Mouse (Mus musculus) urinary bladder, postnatal 10 days (tissue): ENCODE measurements around the gene Cops4.

Experiments
- DNase-seq: peaks from one replicate; pipeline ENCODE4 v3.0.0; 2022; ENCODE audit warnings: low spot score

The Cops4 gene

DNA sequence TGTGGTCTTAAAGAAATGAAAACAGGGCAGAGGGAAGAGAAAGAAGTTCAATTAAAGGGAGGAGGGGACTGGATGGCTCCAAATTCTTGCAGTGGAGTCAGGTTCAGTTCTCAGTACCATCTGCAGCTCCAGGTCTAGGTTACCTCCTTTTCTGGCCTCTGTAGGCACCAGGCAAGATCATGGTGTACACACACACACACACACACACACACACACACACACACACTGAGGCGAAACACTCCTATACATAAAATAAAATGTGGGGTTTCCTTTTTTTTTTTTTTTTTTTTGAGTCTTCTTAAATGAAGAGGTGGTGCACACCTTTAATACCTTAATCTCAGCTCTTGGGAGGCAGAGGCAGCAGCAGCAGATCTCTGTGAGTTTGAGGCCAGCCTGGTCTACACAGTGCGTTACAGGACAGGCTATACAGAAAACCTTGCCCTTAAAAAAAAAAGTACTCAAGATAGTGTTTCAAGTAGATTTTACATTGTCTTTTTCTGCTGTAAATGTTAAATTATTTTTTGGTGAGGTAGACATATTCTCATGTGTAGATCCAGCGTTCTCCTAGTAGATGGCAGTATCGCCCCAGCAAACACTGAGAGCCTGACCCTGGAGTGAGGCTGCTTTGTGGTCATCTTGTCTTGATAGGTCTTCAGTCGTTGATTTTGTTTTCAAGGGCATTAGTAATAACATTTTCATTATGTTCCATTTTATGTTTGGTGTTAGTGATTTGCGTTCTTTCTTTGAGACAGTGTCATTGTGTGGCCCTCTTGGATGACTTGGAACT, 28.4 kb downstream of the Cops4 start:
- DNase-seq, result no peak

DNA sequence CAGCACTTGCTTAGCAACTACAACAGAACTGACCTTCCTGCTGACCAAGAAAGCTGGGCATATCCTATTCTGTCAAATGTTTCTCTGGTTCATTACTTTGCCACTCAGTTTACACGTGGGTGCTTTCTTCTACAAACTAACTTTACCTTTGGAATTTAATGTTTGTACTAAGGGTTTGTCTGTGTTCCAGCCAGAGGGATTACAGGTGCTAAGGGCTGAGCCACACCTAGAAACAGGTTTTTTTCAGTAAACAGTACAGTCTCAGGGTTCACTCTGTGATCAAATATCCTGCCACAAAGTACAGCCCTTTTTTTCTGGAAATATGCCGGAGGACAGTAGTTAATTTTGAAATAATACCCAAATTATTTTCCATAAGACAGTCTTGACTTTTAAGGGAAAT, 30.1 kb downstream of the Cops4 start:
- DNase-seq, result no peak

DNA sequence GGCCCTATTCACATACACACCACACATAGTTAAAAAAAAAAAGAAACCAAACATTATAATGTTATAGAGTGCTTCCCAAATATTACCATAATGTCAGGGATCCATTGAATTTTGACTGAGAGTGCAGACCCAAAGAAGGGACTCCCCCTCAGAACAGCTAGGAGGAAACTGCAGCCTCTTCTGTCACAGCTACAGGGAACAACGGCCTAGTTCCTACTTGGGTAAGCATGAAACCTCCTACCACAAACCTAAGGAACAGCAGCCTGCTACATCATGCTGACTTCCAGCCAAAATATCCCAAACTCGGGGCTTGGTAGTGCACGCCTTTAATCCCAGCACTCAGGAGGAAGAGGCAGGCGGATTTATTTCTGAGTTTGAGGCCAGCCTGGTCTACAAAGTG, 31.2 kb downstream of the Cops4 start:
- DNase-seq, result no peak

DNA sequence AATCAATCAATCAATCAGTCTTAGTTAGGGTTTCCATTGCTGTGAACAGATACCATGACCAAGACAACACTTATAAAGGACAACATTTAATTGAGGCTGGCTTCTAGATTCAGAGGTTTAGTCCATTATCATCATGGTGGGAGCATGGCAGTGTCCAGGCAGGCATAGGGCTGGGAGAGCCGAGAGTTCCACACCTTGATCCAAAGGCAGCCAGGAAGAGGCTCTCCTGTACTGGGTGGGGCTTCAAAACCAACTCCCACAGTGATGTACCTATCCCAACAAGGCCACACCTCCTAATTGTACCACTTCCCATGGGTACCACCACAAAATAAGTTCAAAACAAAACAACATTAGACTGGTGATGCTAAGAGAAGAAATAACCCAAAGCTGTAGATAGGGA, 32.0 kb downstream of the Cops4 start:
- no peak for DNase-seq

DNA sequence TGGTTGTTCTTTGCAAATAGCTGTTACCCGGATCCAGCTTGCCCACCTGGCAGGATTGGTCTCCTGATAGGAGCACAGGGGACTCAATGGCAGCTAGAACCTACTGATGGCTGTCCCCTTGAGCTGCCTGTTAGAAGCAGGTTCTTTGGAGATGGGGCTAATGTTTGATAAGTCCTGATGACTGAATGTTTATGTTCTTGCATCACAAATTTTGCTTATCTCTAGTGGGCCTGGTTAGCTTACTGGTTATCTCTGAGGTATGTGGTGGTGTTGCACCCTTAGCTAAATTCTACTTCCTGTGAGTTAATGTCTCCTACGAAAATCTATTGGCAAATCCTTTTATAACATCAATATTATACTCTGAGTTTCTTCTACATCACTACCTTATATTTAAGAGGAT, 33.8 kb downstream of the Cops4 start:
- DNase-seq, result no peak

DNA sequence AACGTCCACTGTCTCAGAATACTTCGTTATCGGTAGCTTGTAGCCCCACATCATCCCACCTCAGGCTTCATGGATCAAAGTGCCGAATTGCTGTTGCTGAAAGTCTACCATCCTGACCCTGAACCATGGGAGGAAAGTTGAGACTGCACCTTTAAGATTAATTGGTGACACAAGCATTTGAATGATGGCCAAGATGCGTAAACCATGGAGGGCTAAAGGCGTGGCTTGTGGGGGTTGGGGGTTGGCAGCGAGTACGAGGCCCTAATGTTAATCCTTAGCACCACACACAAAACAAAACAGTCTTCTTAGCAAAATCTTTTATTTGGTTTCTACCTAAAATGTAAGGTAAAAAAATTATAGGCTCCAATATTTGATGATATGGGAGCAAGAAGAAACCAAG, 35.3 kb downstream of the Cops4 start:
- no peak for DNase-seq

DNA sequence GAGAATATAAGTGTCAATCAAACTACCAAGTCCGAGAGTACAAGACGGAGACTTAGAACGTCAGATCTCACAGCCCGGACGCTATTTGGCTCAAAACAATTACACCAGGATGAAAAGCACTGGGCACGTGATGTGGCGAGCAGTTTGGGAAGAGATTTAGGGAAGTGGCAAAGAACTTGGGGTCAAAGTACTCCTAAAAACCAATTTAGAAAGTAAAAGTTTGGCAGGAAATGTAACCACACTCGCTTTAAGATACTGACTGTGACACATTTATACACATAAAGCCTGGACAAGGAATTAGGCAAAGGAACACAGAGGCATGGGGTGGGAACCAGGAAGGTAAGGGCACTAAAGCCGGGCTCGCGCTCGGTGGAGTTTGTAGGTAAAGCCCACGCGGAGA, 38.9 kb downstream of the Cops4 start:
- DNase-seq, result no peak

DNA sequence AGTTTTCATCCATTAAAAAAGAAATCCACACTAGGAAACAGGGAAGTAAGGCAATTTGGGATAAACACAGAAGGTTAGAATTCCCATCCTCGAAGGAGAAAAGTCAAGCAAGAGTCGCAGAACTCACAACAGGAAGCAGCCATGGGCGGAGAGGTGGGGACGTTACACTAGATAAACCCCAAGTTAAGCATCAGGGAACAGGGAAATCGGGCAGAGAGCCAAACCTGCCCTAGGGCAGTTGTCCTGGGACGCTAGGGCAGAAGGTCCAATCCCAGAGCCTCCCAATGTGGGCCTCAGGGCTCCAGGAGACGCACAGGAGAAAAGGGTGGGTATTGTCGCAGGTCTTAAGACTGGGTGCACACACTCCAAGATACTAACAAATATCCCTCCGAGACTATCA, 39.4 kb downstream of the Cops4 start:
- no peak for DNase-seq

DNA sequence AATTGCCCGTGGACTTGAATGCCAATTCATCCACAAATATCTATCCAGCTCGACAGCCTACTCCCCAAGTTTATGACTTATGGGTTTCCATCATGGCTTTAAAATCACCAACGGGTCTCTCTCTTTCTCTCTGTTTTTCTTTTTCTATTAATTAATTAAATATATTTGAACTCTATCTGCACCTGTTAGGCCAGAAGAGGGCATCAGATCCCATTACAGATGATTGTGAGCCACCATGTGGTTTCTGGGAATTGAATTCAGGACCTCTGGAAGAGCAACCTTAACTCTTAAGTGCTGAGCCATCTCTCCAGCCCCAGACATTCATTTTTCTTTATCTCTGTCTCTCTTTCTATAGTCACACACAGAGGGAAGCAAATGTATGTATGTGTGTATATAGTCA, 40.7 kb downstream of the Cops4 start:
- DNase-seq, result no peak

DNA sequence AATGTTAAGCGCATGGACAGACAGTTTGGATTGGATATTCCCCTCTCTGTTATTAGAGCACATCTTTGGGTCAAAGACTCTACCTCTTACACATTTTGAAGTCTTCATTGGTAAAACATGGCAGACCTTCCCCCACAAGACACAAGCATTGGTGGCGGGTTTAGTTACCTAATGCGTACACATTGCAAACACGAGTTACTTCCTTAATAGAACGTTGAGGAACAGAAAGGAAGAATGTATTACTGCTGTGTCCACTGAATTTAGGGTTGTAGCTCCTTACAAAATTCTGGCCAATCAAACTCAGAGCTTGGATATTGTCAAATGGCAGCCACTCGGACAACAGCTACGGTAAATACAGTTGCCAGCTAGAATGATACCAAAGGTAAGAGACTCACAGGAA, 41.2 kb downstream of the Cops4 start:
- DNase-seq, result no peak

DNA sequence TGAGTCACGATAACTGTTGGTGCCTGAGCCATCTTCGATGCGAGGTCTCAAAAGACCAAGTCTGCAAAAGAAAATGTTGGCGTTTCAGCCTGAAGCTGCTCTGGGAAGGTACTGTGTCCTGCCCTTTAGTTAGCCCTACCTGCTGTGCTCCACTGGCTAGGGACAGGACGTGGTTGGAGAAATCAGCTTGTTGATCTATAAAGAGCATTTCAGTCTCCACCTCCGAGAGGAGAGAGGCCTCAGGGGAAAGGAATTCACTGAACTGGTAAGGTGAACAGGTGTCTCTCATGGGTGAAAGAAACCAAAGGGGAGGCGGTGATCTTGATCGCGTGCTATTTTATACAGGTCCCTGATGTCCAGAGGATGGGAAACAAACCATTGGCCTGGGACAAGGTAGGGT, 44.6 kb downstream of the Cops4 start:
- DNase-seq, result no peak

DNA sequence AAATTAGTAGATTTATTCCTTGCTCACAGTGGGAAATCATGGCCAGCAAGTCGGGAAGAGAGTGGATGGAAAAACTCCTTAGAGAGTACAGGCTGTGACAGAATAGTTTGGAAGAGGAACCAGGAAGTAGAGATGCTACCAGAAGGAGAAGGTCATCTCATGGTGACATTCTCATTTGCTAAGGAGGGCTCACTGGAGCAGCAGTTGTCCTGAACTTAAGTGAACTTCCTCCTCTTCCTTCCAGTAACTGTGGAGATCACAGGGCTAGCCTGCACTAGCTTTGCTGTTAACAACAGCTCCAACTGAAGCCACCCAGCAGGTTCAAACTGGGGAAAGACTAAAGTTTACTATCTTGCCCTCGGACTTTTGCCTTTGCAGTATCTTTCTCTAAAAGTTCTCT, 48.7 kb downstream of the Cops4 start:
- no peak for DNase-seq

DNA sequence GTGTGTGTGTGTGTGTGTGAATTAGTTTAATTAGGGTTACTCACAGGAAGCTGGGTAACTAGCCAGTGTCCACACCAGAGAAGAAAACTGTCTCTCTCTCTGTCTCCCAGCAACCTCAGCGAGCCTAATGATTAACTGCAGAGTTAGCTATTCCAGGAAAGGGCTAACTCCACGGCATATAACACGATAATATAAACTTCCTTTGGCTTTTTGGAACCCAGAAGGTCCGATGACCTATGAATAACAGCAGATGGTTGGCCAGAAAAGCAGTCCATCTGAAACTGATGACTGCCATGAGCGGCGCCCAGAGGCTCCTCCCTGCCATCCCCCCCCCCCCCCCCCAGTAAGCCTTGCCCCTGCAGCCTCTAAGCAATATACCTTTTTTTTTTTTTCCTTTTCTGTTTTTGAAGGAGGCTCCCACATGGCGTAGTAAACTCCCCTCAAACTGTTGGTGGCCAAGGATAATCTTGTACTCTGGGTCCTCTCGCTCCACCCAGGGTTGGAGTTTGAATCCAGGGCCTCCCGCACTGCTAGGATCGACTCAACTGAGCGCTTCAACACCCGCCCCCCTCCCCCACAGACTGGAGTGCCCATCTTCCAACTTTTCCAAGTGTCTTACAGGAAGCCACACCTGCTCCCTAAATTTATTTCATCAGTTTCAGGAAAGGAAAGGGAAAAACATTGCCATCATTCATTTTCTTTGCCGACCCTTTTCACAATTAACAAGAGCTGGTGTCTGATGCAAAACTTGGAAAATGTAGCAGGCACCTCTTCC, 49.3 kb downstream of the Cops4 start:
- DNase-seq, result no peak

DNA sequence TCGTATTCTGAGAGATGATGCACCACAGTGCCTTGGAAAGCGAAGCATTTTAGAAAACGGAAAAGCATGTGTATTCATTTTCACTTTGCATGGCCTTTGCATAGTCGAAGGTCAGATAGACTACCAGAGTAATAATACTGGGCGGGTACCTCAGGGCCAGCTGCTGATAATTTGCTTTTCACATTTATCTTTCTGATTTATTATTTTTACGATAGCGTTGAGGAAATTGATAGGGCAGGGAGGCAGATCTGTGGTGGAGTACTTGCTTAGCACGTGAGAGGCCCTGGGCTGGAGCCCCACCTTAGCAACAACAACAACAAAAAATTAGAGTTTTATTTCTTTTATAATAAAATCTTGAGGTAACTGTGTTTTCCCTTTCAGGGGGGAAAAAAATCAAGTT, 50.1 kb downstream of the Cops4 start:
- no peak for DNase-seq

DNA sequence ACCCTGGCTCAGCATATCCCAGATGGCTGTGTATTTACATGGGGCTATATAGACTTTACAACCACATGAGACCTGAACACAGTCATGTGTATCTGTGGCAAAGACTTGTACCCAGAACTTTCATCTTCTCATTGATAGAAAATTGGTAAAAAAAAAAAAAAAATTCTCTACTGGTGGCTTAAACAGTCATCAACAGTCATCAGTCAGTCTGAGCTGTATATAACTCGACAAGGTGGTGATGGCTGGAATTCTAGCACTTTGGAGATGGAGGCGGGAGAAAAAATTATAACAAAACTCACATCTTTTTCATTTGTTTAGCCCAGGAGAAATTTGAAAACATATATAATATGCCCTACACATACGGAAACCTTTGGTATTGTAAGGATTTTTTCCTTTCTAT, 50.7 kb downstream of the Cops4 start:
- DNase-seq, result no peak

DNA sequence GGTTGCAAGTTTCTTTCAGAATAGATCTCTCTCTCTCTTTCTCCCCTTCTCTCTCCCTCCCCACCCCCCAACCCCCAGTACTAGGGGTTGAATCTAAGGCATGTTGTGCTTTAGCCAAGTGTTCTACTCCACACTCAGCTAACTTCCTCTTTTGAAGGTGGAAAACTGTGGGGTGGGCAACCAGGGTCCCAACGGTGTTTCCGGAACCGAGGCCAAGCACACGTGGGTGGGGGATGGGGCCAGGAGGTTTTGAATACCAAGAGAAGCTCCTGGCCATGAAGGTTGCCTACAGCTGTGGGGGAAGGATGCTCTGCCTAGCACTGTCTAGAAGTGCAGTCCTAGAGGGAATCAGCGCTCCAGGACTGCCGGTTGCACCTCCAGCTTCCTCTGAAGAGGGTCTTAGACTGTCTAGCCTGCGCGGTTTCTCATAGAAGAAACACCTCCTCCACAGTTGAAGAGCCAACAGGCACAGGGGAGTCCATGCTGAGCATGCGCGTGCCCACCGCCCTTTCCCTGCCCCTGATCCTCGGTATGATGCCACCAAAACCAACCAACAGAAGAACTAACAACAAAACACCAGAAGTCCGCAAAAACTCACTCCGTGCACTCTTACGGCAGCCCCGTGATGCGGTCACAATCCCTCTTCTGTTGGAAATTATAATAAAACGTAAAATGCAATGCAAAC, 51.3 kb downstream of the Cops4 start:
- DNase-seq, result no peak

DNA sequence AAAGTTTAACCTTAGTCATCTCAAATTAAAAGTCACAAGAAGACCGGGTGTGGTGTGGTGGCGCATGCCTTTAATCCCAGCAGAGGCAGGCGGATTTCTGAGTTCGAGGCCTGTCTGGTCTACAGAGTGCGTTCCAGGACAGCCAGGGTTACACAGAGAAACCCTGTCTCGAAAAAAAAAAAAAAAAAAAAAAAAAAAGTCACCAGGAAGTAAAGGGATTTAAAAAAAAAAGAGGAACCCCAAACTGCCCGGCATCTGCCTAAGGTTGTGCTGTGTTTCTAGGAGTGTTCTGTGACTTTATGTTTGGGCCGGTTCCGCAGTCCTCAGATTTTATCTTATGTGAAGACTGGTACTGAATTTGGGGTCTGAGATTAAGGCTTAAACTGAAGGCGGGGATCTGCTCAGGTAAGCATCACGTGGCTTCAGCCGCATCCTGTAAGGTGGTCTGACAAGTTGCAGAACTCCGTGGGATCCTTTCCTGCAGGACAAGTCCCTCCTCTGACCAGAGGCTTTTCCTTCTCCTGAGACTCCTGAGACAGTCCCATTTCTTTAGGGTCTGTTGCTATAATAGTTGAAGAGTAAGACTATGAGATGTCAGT, 52.0 kb downstream of the Cops4 start:
- DNase-seq, result no peak

DNA sequence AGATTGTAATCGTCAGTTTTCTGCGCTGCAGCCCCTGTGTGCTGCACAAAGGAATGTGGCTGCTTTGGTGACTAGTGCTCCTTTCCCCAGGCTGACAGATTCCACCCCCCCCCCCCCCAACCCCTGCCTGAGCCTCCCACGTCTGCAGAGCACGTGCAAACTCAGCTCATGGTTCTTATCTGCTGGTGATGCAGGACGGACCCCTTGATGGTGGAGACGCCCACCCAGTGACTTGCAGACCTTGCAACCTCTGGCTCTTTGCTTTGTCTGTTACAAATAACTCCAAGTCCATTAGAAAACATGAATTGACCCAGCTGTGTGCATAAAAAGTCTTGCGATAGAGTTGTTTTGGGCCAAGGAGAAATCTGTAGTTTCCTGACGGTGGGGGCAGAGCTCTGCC, 52.6 kb downstream of the Cops4 start:
- DNase-seq, result no peak

DNA sequence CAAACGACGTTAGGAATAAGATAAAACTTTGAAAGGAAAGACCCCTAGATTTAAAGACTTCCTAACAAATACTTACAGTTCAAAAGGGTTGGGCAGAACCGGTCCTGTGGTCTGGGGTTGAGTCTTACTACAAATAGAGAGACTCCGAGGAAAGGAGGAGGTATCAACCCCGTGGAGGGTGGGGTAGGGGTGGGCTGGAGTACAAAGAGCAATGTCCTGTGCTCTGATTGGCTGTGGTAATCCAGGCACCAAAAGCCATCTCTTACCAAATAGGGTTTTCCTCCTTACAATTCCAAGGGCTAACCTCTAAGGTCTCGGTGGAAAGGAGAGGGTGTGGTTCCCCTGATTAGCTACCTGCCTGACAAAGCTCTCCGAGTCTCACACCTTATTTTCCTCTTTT, 54.0 kb downstream of the Cops4 start, which contains the start of gene Plac8:
Gene Plac8 (minus strand): TSS at position 177 of the 400 bp plus-strand sequence.
- DNase-seq, result no peak

DNA sequence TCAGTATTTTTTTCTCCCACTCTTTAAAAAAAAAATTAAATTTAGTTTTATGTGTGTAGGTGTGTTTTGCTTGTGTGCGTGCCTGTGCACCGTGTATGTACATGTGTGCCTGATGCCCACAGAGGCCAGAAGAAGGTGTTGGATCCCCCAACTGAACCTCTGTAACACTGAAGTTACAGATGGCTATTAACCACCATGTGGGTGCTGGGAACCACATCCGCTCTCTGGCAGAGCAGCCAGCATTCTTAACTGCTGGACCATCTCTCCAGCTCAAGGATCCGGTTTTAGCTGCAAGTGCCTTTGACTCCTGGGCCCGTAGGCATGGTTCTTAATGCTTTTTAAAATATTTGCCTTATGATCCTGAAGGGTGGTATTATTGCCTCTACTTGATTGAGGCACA, 55.1 kb downstream of the Cops4 start:
- no peak for DNase-seq

DNA sequence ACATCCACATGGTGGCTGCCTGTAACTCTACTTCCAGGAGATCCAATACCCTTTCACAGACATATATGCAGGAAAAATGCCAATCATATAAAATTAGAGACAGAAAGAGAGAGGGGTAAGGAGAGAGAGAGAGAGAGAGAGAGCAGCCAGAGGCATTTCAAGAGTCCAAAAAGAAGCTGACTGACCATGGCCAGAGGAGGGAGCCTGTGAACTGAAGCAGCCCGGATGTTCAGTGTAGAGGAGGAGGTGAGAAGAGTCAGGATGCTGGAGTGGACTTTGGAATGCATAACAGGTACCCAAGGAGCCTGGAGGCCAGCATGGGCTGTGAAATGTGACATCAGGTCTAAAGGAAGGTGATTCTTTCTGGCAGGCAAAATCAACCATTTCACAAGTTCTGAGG, 56.7 kb downstream of the Cops4 start:
- no peak for DNase-seq

DNA sequence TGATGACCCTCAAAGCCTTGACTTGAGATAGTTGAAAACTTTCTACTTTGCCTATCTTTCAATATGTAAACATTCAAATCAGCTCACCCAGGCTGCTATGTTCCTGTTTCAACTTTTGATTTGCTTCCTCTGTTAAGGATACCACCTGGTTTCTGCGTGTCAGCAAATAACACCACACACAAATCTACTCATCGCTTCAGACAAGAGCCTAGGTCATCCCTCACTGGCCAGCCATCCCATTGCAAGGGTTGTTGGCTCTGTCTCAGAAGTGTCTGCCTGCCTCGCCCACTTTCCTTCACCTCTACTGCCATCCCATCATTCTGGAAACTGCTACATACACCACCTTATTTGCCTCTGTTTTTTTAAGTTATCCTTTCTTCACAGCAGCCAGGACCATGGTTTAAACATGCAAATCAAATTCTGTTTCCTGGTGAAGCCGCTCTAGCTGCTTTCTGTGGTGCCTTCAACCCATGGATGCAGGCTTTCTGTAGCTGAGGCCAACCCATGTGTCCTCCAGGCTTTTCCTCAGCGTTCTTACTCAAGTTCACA, 60.8 kb downstream of the Cops4 start:
- no peak for DNase-seq
